Mouse (Mus musculus): Measurements from ENCODE around the gene Rps3a1.
"Not testable (repeated sequence)": the region's sequence is repeated elsewhere in the genome, so short reads cannot be mapped to it uniquely, and the experiment has no call there.

Gene Rps3a1

GRCm38 (mm10) chr3:86114659-86115338 is 27.7 kb downstream of the Rps3a1 start:
- peak; percentile 25 for DNase-seq

GRCm38 (mm10) chr3:86112766-86113165 is 29.7 kb downstream of the Rps3a1 start:
- no peak for DNase-seq

- no peak for DNase-seq
These were observed 32.4 kb downstream of the Rps3a1 start for GRCm38 (mm10) chr3:86110077-86110476.

GRCm38 (mm10) chr3:86109099-86109498 is 33.4 kb downstream of the Rps3a1 start:
- DNase-seq, result no peak

- DNase-seq, result no peak
These were observed 33.9 kb downstream of the Rps3a1 start for GRCm38 (mm10) chr3:86108576-86108975.

- DNase-seq, result no peak
These were observed 34.6 kb downstream of the Rps3a1 start for GRCm38 (mm10) chr3:86107637-86108539.

GRCm38 (mm10) chr3:86106086-86106632 is 36.3 kb downstream of the Rps3a1 start:
- no peak for DNase-seq

- no peak for DNase-seq
These were observed 37.6 kb downstream of the Rps3a1 start for GRCm38 (mm10) chr3:86104909-86105308.

- not testable (repeated sequence) for DNase-seq
These were observed 38.1 kb downstream of the Rps3a1 start for GRCm38 (mm10) chr3:86104433-86104832.

- no peak for DNase-seq
These were observed 38.8 kb downstream of the Rps3a1 start for GRCm38 (mm10) chr3:86103449-86104291.

- DNase-seq, result no peak
These were observed 40.5 kb downstream of the Rps3a1 start for GRCm38 (mm10) chr3:86101956-86102355.

GRCm38 (mm10) chr3:86093907-86094306 is 48.6 kb downstream of the Rps3a1 start:
- no peak for DNase-seq

- DNase-seq, result no peak
These were observed 49.2 kb downstream of the Rps3a1 start for GRCm38 (mm10) chr3:86093213-86093845.
